In genomic region chr4:95184180-95184579, GRCm38 (mm10) we compare ENCODE assay signal across 21 mouse cellular contexts.
DNase-seq lines count a peak whose midpoint lies in the region; ATAC-seq and TF ChIP-seq lines count a peak whose summit lies in the region.
"Had no signal": no experiment of that assay in that cellular context is flagged by ENCODE, and none has a peak within 500 bp of the region (broad histone marks: within the 10 kb centered on the region; RNA-seq: fewer than 3 reads in every experiment).

No protein-coding gene starts in this region.

- no peak overlapping the region for H3K4me3 ChIP-seq in forebrain, embryonic 12.5 days (replicated peaks)
- H3K4me3 ChIP-seq in forebrain, embryonic 11.5 days (ENCODE audit: low read depth, low read length), result no peak overlapping the region
- no peak overlapping the region for H3K4me3 ChIP-seq in kidney, embryonic 16.5 days (ENCODE audit: low read length)
- no peak overlapping the region for H3K4me3 ChIP-seq in lung, postnatal 0 days (ENCODE audit: low read depth, low read length)
- H3K4me3 ChIP-seq in lung, adult 2 months (replicated peaks; ENCODE audit: extremely low read depth, low read depth, low read length), result no peak overlapping the region
- H3K4me3 ChIP-seq: embryonic facial prominence, embryonic 12.5 days; erythroblast, embryonic 14.5 days; gastrocnemius, adult 2 months; heart, embryonic 12.5 days; limb, embryonic 12.5 days; liver, embryonic 13.5 days; neural tube, embryonic 12.5 days had no signal

- no peaks in the 10 kb centered on the region for H3K9me3 ChIP-seq in forebrain, embryonic 12.5 days
- H3K9me3 ChIP-seq in forebrain, embryonic 11.5 days (ENCODE audit: control insufficient read depth, low read length), result no peaks in the 10 kb centered on the region
- H3K9me3 ChIP-seq in kidney, embryonic 16.5 days (ENCODE audit: low read length), result no peaks in the 10 kb centered on the region
- H3K9me3 ChIP-seq in lung, postnatal 0 days (ENCODE audit: low read length), result no peaks in the 10 kb centered on the region
- H3K9me3 ChIP-seq: embryonic facial prominence, embryonic 12.5 days; heart, embryonic 12.5 days; limb, embryonic 12.5 days; liver, embryonic 13.5 days; neural tube, embryonic 12.5 days had no signal

- no peaks in the 10 kb centered on the region for H3K36me3 ChIP-seq in forebrain, embryonic 12.5 days (replicated peaks)
- H3K36me3 ChIP-seq in forebrain, embryonic 11.5 days (ENCODE audit: control insufficient read depth, insufficient read depth, low read length), result no peaks in the 10 kb centered on the region
- no peaks in the 10 kb centered on the region for H3K36me3 ChIP-seq in kidney, embryonic 16.5 days (ENCODE audit: insufficient read depth, low read length)
- H3K36me3 ChIP-seq in lung, postnatal 0 days (ENCODE audit: insufficient read depth, low read length), result no peaks in the 10 kb centered on the region
- H3K36me3 ChIP-seq: embryonic facial prominence, embryonic 12.5 days; heart, embryonic 12.5 days; limb, embryonic 12.5 days; liver, embryonic 13.5 days; neural tube, embryonic 12.5 days had no signal

- H3K4me2 ChIP-seq in forebrain, embryonic 12.5 days, result no peak overlapping the region
- no peak overlapping the region for H3K4me2 ChIP-seq in forebrain, embryonic 11.5 days (ENCODE audit: low read depth, low read length, severe bottlenecking)
- H3K4me2 ChIP-seq in kidney, embryonic 16.5 days (replicated peaks; ENCODE audit: low read depth, low read length), result no peak overlapping the region
- H3K4me2 ChIP-seq in lung, postnatal 0 days (replicated peaks; ENCODE audit: low read depth, low read length), result no peak overlapping the region
- H3K4me2 ChIP-seq: embryonic facial prominence, embryonic 12.5 days; heart, embryonic 12.5 days; limb, embryonic 12.5 days; liver, embryonic 13.5 days; midbrain, embryonic 11.5 days; neural tube, embryonic 12.5 days had no signal

- no peak for TF ChIP-seq CTCF in lung, postnatal 0 days (IDR thresholded peaks at IDR 0.05)
- TF ChIP-seq CTCF in lung, adult 2 months (IDR thresholded peaks at IDR 0.05; ENCODE audit: insufficient read depth, low read length), result no peak

- H3K9ac ChIP-seq in forebrain, embryonic 12.5 days, result no peak overlapping the region
- no peak overlapping the region for H3K9ac ChIP-seq in forebrain, embryonic 11.5 days (ENCODE audit: low read length)
- no peak overlapping the region for H3K9ac ChIP-seq in kidney, embryonic 16.5 days (replicated peaks; ENCODE audit: low read length)
- no peak overlapping the region for H3K9ac ChIP-seq in lung, postnatal 0 days (replicated peaks; ENCODE audit: low read depth)
- H3K9ac ChIP-seq: embryonic facial prominence, embryonic 12.5 days; heart, embryonic 12.5 days; limb, embryonic 12.5 days; liver, embryonic 13.5 days; neural tube, embryonic 12.5 days had no signal

- no peak for ATAC-seq in forebrain, embryonic 12.5 days (ENCODE audit: low FRiP score)
- ATAC-seq in forebrain, embryonic 11.5 days (replicated peaks; ENCODE audit: low FRiP score), result no peak
- ATAC-seq in kidney, embryonic 16.5 days (ENCODE audit: low FRiP score, low TSS enrichment), result no peak
- ATAC-seq in lung, postnatal 0 days, result peak; percentile 35; the same call in 1 of the 2 replicates

- no peak for TF ChIP-seq POLR2A in lung, adult 2 months (IDR thresholded peaks at IDR 0.05; ENCODE audit: borderline replicate concordance, extremely low read depth, low read depth, low read length)

- 90% methylated on average over 4 of the region's 4 CpGs for WGBS in forebrain, embryonic 12.5 days
- WGBS in forebrain, embryonic 11.5 days, result 90% methylated on average over 4 of the region's 4 CpGs
- 87% methylated on average over 4 of the region's 4 CpGs for WGBS in kidney, embryonic 16.5 days
- WGBS in lung, postnatal 0 days, result 44% methylated on average over 4 of the region's 4 CpGs
- 31% methylated on average over 4 of the region's 4 CpGs for WGBS in lung, adult 2 months

- no peak for DNase-seq in forebrain, embryonic 11.5 days (ENCODE audit: low spot score)
- peak; percentile 31 for DNase-seq in kidney, adult 11 months
- DNase-seq in lung, postnatal 0 days (ENCODE audit: low spot score), result no peak
- DNase-seq in lung, adult 2 months, result no peak
- peak; percentile 18 for DNase-seq in lung, postnatal 36 days
- no peak for DNase-seq in adrenal gland, adult 18-20 months (ENCODE audit: low spot score in 2 of 2)
- DNase-seq: adrenal gland, postnatal 25 days; cerebellum, adult 11-12 months; gastrocnemius, adult 2 months; heart, postnatal 36 days; liver, embryonic 13.5 days had no signal

- H3K27ac ChIP-seq in forebrain, embryonic 12.5 days, result 0 out of 2 replicates have a peak overlapping the region, but pooled peaks have one; percentile 0
- H3K27ac ChIP-seq in forebrain, embryonic 11.5 days (ENCODE audit: low read depth, low read length), result no peak overlapping the region
- H3K27ac ChIP-seq in kidney, embryonic 16.5 days (ENCODE audit: low read length), result no peak overlapping the region
- H3K27ac ChIP-seq in lung, postnatal 0 days (ENCODE audit: low read length), result no peak overlapping the region
- H3K27ac ChIP-seq: embryonic facial prominence, embryonic 12.5 days; gastrocnemius, adult 2 months; limb, embryonic 12.5 days; liver, embryonic 13.5 days; macrophage; neural tube, embryonic 12.5 days had no signal

- H3K4me1 ChIP-seq in forebrain, embryonic 12.5 days, result peaks cover 25% of the 10 kb centered on the region
- H3K4me1 ChIP-seq in forebrain, embryonic 11.5 days (replicated peaks; ENCODE audit: control insufficient read depth, insufficient read depth, low read length), result no peaks in the 10 kb centered on the region
- peaks cover 5% of the 10 kb centered on the region; the same call in 1 of the 2 replicates for H3K4me1 ChIP-seq in kidney, embryonic 16.5 days (ENCODE audit: insufficient read depth, low read length)
- no peaks in the 10 kb centered on the region; the same call in 1 of the 2 replicates for H3K4me1 ChIP-seq in lung, postnatal 0 days (ENCODE audit: insufficient read depth, low read depth, low read length)
- H3K4me1 ChIP-seq in lung, adult 2 months (ENCODE audit: control insufficient read depth, insufficient read depth, low read length), result peaks cover 4% of the 10 kb centered on the region
- H3K4me1 ChIP-seq: heart, embryonic 12.5 days; neural tube, embryonic 12.5 days had no signal

- peaks cover 7% of the 10 kb centered on the region for H3K27me3 ChIP-seq in forebrain, embryonic 12.5 days
- peaks cover 2% of the 10 kb centered on the region; the same call in 1 of the 2 replicates for H3K27me3 ChIP-seq in forebrain, embryonic 11.5 days (ENCODE audit: control insufficient read depth, insufficient read depth, low read length)
- no peaks in the 10 kb centered on the region for H3K27me3 ChIP-seq in kidney, embryonic 16.5 days (ENCODE audit: insufficient read depth, low read length)
- H3K27me3 ChIP-seq in lung, postnatal 0 days (replicated peaks; ENCODE audit: insufficient read depth, low read length), result no peaks in the 10 kb centered on the region
- H3K27me3 ChIP-seq: CH12.LX; embryonic facial prominence, embryonic 12.5 days; heart, embryonic 12.5 days; neural tube, embryonic 12.5 days had no signal

- no peak for TF ChIP-seq EP300 in lung, postnatal 0 days (IDR thresholded peaks at IDR 0.05)

Comparison
In these comparisons a context has a peak if more than half of its experiments do, and no peak if none do; other contexts are left out.
1. DNase-seq: peak in kidney, adult 11 months (single experiment) and lung, postnatal 36 days (single experiment); none in forebrain, embryonic 11.5 days (single experiment), lung, postnatal 0 days (single experiment), lung, adult 2 months (single experiment) and adrenal gland, adult 18-20 months (0 of 2).